Mouse (Mus musculus) neural tube, embryonic 11.5 days (tissue): ENCODE measurements around the gene Gm43191. TPM values are rescaled to one million over a fixed set of nuclear protein-coding genes. Genes with fewer than 3 reads are reported as not detected.
"Not testable (repeated sequence)": the region's sequence is repeated elsewhere in the genome, so short reads cannot be mapped to it uniquely, and the experiment has no call there.

Source experiments
- ATAC-seq: fragments of 200-750 bp; cut with Nextera tagmentation; 2 replicates; pipeline ENCODE4 v1.8.0; 2017; ENCODE audit warnings: moderate number of reproducible peaks, mild to moderate bottlenecking, moderate TSS enrichment, moderate library complexity; ENCODE audit not compliant: insufficient read depth, low FRiP score, low TSS enrichment
- DNase-seq: peaks from one replicate; pipeline ENCODE4 v3.0.0-alpha.2; 2015; ENCODE audit warnings: low spot score
- H3K27ac ChIP-seq: fragments of 300-500 bp; sonication (generic); 2 replicates; pipeline ENCODE4 v1.5.1; 2014; ENCODE audit warnings: low read depth, mild to moderate bottlenecking, low read length
- H3K27me3 ChIP-seq: fragments of 300-500 bp; sonication (generic); 2 replicates; pipeline ENCODE4 v1.6.1; 2014; ENCODE audit warnings: mild to moderate bottlenecking, low read length, mixed read lengths; ENCODE audit not compliant: control insufficient read depth, insufficient read depth
- H3K36me3 ChIP-seq: fragments of 300-500 bp; sonication (generic); 2 replicates; pipeline ENCODE4 v1.6.1; 2014; ENCODE audit warnings: mild to moderate bottlenecking, low read length, moderate library complexity, mixed read lengths; ENCODE audit not compliant: control insufficient read depth, insufficient read depth
- H3K4me1 ChIP-seq: fragments of 300-500 bp; sonication (generic); 2 replicates; pipeline ENCODE4 v1.6.1; 2014; ENCODE audit warnings: low read length, mixed read lengths; ENCODE audit not compliant: control insufficient read depth, insufficient read depth
- H3K4me2 ChIP-seq: fragments of 300-500 bp; sonication (generic); 2 replicates; pipeline ENCODE4 v1.6.1; 2014; ENCODE audit warnings: low read depth, mild to moderate bottlenecking, moderate library complexity
- H3K4me3 ChIP-seq: fragments of 300-500 bp; sonication (generic); 2 replicates; pipeline ENCODE4 v1.5.1; 2014; ENCODE audit warnings: low read depth, low read length
- H3K9ac ChIP-seq: fragments of 300-500 bp; sonication (generic); 2 replicates; pipeline ENCODE4 v1.6.1; 2014; ENCODE audit warnings: mild to moderate bottlenecking, low read length
- H3K9me3 ChIP-seq: fragments of 300-500 bp; sonication (generic); 2 replicates; pipeline ENCODE4 v1.6.1; 2016; ENCODE audit warnings: low read length; ENCODE audit not compliant: control insufficient read depth
- WGBS: fragments of 180-500 bp; shearing (Covaris S2); extraction: QIAGEN DNeasy Blood & Tissue Kit; methylation state at CpG from one replicate; pipeline ENCODE4 v1.1.7; 2014; 5-methylcytosine and 5-hydroxymethylcytosine counted together
- polyA plus RNA-seq: library from polyadenylated mRNA; unstranded; fragments of >200 nt; fragmentation: Nextera tagmentation; extraction: Ambion mirVana; gene quantifications from 2 replicates; pipeline ENCODE4 v1.2.1, GENCODE M21; 2014

Gene Gm43191
- polyA plus RNA-seq, 1 experiment from 2014 or later: not detected

DNA sequence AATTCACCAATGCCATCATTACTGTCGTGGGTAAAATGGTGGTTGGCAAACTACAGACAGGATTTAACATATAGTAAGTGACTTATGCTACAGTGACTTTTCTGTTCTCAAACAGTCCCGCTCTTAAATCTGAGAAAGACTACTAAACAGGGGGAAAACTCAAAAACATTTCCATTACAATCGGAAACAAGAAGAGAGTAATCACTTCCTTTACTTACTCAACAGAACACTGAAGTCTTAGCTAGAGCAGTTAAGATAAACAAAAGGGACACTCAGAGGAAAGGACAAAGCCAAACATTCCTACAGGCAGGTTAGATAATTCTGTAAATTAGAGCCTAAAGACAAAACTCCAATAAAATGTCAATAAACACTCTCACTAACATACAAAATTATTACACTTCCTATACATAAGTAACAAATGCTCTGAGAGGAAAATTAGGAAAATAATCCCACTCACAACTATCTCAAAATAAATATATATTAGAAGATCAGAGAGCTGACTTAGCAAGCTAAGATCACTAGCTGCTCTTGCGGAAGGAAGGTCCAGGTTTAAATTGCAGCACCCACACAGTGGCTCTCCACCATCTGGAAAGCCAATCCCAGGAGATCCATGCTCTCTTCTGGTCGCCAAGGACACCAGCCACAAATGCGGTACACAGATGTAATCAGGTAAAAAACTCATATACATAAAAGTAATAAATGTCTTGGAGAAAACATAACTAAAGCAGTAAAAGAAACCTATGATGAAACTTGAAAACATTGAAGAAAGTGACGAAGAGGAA lies 24.7 kb downstream of the Gm43191 start:
- Histone ChIP-seq H3K4me2 (no peak overlapping the region), H3K27me3 (no peaks in the 10 kb centered on the region), H3K27ac (no peak overlapping the region), H3K4me1 (peaks cover 7% of the 10 kb centered on the region; the same call in 1 of the 2 replicates), H3K4me3 (no peak overlapping the region), H3K9me3 (no peaks in the 10 kb centered on the region), H3K9ac (no peak overlapping the region), H3K36me3 (no peaks in the 10 kb centered on the region)
- DNase-seq (no peak), ATAC-seq (no peak)
- 80% methylated on average over 7 of the region's 7 CpGs for WGBS

DNA sequence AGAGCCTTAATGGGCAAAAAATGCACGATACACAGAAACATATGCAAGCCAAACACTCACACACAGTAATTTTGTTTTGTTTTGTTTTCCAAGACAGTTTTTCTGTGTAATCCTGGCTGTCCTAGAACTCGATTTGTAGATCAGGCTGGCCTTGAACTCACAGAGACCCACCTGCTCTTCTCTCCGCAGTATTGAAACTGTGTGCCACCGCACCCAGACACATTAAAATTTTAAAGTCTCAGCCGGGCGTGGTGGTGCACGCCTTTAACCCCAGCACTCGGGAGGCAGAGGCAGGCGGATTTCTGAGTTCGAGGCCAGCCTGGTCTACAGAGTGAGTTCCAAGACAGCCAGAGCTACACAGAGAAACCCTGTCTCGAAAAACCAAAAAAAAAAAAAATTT lies 27.0 kb downstream of the Gm43191 start:
- H3K9ac ChIP-seq, H3K36me3 ChIP-seq, H3K4me2 ChIP-seq, DNase-seq, H3K27ac ChIP-seq, H3K9me3 ChIP-seq, H3K27me3 ChIP-seq, H3K4me1 ChIP-seq, H3K4me3 ChIP-seq, ATAC-seq: not testable (repeated sequence)
- 94% methylated on average over 11 of the region's 11 CpGs for WGBS

DNA sequence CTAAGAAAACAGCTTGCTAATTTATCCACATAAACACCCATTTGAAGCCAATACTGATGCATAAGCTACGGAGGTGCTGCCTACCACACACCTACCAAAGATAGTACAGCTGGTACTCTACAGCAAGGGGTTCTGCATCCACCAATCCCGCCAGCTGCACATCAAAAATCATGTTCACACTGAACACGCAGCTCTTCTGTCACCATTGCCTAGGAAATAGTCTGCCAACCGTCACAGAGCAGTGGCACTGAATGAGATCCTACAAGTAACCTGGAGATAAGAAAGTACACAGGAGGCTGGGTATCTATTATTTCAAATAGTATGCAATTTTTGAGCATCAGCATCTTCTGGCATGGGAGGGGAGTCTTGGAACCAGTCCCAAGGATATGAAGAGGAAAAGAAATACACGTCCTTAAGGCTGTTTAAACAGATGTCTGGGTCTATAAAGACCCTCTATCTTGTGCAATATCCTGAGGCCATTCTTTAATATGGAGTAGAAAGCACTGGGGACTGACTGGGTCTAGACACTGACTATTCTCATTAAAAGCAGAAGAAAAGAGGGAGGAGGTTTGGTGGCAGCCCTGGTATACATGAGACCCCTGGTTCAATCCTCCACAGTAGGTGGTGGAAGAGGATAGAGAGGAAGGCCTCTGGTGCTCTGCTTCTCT lies 27.6 kb downstream of the Gm43191 start:
- Histone ChIP-seq H3K9me3 (no peaks in the 10 kb centered on the region), H3K27ac (no peak overlapping the region), H3K36me3 (no peaks in the 10 kb centered on the region; the same call in 1 of the 2 replicates), H3K27me3 (no peaks in the 10 kb centered on the region), H3K9ac (no peak overlapping the region), H3K4me3 (no peak overlapping the region), H3K4me2 (no peak overlapping the region), H3K4me1 (peaks cover 3% of the 10 kb centered on the region; the same call in 1 of the 2 replicates)
- DNase-seq (no peak), ATAC-seq (no peak)
- WGBS: 87% methylated on average over 5 of the region's 5 CpGs

DNA sequence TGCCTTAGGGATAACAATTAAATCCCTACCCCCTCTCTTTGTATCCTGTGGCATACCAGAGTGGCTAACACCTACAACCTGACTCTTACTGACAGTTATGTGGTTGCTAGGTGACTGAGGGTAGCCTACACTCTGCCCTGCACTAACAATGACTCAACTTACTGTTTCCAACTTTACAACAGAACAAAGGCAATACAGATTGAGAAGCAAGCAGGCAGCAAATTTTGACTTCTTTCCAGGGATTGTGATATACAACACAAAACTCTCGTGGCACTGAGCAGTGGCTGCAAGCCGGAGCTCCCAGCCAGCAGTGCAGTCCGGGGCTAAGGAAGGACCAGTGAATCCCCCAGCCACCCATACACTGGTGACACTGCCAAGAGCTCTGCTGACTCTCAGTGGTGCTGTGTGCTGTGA lies 29.0 kb downstream of the Gm43191 start:
- WGBS: 69% methylated on average over 3 of the region's 3 CpGs
- H3K27me3 ChIP-seq: no peaks in the 10 kb centered on the region
- no peak overlapping the region for H3K4me2 ChIP-seq
- no peaks in the 10 kb centered on the region for H3K4me1 ChIP-seq
- no peaks in the 10 kb centered on the region; the same call in 1 of the 2 replicates for H3K36me3 ChIP-seq
- H3K27ac ChIP-seq: no peak overlapping the region
- ATAC-seq: no peak
- no peaks in the 10 kb centered on the region for H3K9me3 ChIP-seq
- no peak overlapping the region for H3K9ac ChIP-seq
- H3K4me3 ChIP-seq: no peak overlapping the region
- DNase-seq: no peak

DNA sequence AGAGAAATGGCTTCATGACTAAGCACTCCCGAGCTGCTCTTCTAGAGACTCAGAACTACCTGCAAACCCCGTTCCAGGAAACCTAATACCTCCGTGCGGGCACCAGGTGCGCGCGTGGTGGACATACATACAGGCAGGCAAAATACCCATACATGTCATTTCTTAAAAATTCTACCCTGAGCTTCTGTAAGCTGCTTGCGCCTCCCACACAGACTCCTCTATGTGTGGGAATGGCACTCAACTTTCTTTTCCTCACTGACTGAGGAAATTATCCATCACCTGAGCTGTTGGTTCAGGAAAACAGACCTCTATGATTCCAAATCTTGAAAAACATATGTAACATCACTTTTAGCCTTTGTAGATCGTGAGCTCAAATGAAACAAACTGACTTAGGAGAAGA lies 30.4 kb downstream of the Gm43191 start:
- Histone ChIP-seq H3K9ac (no peak overlapping the region), H3K27ac (no peak overlapping the region), H3K4me1 (no peaks in the 10 kb centered on the region), H3K27me3 (no peaks in the 10 kb centered on the region), H3K4me3 (no peak overlapping the region), H3K4me2 (no peak overlapping the region), H3K9me3 (no peaks in the 10 kb centered on the region), H3K36me3 (no peaks in the 10 kb centered on the region; the same call in 1 of the 2 replicates)
- no peak for ATAC-seq
- no peak for DNase-seq
- 95% methylated on average over 9 of the region's 9 CpGs for WGBS

DNA sequence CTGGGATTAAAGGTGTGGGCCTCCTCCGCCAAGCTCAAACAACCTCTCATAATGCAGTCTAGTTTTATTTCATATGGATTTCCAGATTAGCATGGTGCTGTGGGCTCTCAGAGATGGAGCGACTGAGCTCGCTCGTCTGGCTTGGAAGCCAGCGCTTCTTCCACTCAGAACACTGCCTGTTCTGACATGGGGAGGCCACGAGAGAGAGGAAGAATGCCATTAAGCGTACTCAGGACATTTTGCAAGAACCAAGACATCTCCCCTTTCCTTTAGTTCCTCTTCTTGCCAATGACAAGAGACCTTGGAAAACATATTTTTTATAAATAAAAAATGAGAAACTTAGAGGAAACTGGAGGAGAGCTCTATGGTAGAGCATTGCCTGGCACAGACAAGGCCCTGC lies 32.3 kb downstream of the Gm43191 start:
- Histone ChIP-seq H3K9ac (no peak overlapping the region), H3K4me2 (no peak overlapping the region), H3K9me3 (no peaks in the 10 kb centered on the region), H3K27ac (no peak overlapping the region), H3K4me3 (no peak overlapping the region), H3K4me1 (no peaks in the 10 kb centered on the region), H3K27me3 (no peaks in the 10 kb centered on the region), H3K36me3 (no peaks in the 10 kb centered on the region; the same call in 1 of the 2 replicates)
- DNase-seq (no peak), ATAC-seq (no peak)
- 91% methylated on average over 7 of the region's 7 CpGs for WGBS

DNA sequence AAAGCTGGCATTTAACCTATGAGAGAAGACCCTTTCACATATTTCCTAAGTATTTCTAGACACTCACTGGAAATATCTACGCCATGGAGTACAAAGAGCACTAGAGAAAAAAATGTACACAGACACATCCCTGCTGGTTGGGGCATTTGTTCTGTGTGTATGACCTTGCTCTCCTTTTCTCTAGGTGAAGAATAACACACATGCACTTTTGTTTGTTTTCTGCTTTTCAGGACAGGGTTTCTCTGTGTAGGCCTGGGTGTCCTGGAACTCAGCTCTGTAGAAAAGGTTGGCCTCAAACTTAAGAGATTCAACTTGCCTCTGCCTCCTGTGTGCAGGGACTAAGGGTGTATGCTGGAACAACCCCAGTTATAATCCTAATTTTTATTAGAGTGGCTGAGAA lies 34.7 kb downstream of the Gm43191 start:
- no peak for ATAC-seq
- Histone ChIP-seq H3K9ac (no peak overlapping the region), H3K27me3 (no peaks in the 10 kb centered on the region), H3K4me2 (no peak overlapping the region), H3K9me3 (no peaks in the 10 kb centered on the region), H3K27ac (no peak overlapping the region), H3K4me3 (no peak overlapping the region), H3K4me1 (no peaks in the 10 kb centered on the region), H3K36me3 (peaks cover 4% of the 10 kb centered on the region; the same call in 1 of the 2 replicates)
- DNase-seq: no peak
- WGBS: 98% methylated on average over 1 of the region's 1 CpGs

DNA sequence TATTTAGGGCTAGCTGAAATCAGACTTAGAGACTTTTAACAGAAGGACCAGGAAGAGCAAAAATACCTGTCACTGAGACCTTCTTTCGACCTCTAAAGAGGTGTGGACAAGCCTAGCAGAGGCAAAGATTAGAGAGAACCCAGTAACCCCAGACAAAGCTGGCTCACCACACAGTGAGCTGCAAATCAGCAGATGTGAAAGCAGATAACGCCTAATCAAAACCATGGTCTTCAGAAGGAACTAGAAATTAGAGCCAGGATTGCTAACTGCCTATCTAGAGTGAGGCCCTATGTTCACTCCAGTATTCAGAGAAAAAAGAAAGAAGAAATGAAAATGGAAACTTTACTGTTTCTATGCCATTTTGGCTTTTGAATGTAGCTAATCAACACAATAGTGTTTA lies 38.7 kb downstream of the Gm43191 start:
- Histone ChIP-seq H3K4me1 (no peaks in the 10 kb centered on the region), H3K4me2 (no peak overlapping the region), H3K9ac (no peak overlapping the region), H3K27ac (no peak overlapping the region), H3K9me3 (no peaks in the 10 kb centered on the region), H3K36me3 (peaks cover 17% of the 10 kb centered on the region), H3K4me3 (no peak overlapping the region), H3K27me3 (no peaks in the 10 kb centered on the region)
- WGBS: 95% methylated on average over 2 of the region's 2 CpGs
- DNase-seq: no peak
- ATAC-seq: no peak
